Mouse (Mus musculus) megakaryocyte progenitor cell, adult 5-6 weeks (primary cell): ENCODE data around the gene Gm7951. TPM values are rescaled to one million over a fixed set of nuclear protein-coding genes. Genes with fewer than 3 reads are reported as not detected.
"Not testable (repeated sequence)": the region's sequence is repeated elsewhere in the genome, so short reads cannot be mapped to it uniquely, and the experiment has no call there.

ENCODE experiments used
- ATAC-seq: replicated peaks from 2 replicates; pipeline ENCODE4 v1.8.0; 2016; ENCODE audit warnings: mild to moderate bottlenecking, moderate TSS enrichment, inconsistent platforms; ENCODE audit not compliant: poor library complexity
- total RNA-seq, 2 experiments: library from RNA; stranded (forward) in 1 of 2; stranded (reverse) in 1 of 2; fragments of 157-497, 149-512 nt in 1 of 2; fragments of 200-1000 nt in 1 of 2; gene quantifications; 2 replicates each; pipeline versions ENCODE4 v1.2.3 to v1.2.4; 2015 to 2017

Gm7951 gene
- total RNA-seq (2015) (not detected in 2 replicates), total RNA-seq (2017) (not detected in 2 replicates)

- not testable (repeated sequence) for ATAC-seq
These were observed at the start of gene Gm7951 for GRCm38 (mm10) chr14:42117269-42117668. Gene Gm7951 (minus strand): TSS chr14:42117369.

- not testable (repeated sequence) for ATAC-seq
These were observed 45.4 kb upstream of the Gm7951 start, which contains the start of gene Gm17027 for GRCm38 (mm10) chr14:42162522-42162921. Gene Gm17027 (minus strand): TSS chr14:42162622.

DNA sequence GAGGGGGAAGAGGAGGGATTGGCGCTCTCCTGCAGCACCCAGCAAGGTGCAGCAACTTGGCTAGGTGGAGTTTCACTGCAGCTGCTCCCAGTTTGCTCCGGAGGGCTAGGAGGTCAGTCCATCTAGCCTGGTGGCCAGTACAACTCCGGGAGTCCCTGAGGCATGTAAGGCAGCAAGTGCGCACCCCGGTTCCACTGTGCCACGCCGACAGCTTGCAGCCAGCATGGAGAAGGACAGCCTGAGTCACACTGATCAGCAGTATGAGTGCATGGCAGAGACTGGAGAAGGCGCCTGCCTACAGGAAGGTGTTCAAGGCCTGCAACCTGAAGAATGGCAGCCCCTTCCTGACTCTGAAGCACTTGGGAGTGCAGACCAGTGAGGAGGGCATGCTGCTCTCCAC, 17.4 kb upstream of the Gm7951 start:
- not testable (repeated sequence) for ATAC-seq

- ATAC-seq = not testable (repeated sequence)
These were observed 16.6 kb upstream of the Gm7951 start for GRCm38 (mm10) chr14:42133806-42134205.

Other genes starting within 250 kb of the Gm7951 start
- not detected in 2 replicates for gene Gm7980, start 210.1 kb downstream of the Gm7951 start, total RNA-seq (2015)
- gene Gm7980, start 210.1 kb downstream of the Gm7951 start, total RNA-seq (2017) = not detected in 2 replicates
- not detected in 2 replicates for gene 1700049E17Rik1, start 192.4 kb downstream of the Gm7951 start, total RNA-seq (2015)
- gene 1700049E17Rik1, start 192.4 kb downstream of the Gm7951 start, total RNA-seq (2017) = not detected in 2 replicates
- gene 1700024B05Rik, start 173.4 kb downstream of the Gm7951 start, total RNA-seq (2015) = not detected in 2 replicates
- gene 1700024B05Rik, start 173.4 kb downstream of the Gm7951 start, total RNA-seq (2017) = not detected in 2 replicates
- not detected in 2 replicates for gene Gm6401, start 149.4 kb downstream of the Gm7951 start, total RNA-seq (2015)
- not detected in 2 replicates for gene Gm6401, start 149.4 kb downstream of the Gm7951 start, total RNA-seq (2017)
- not detected in 2 replicates for gene Gm3543, start 134.0 kb downstream of the Gm7951 start, total RNA-seq (2015)
- not detected in 2 replicates for gene Gm3543, start 134.0 kb downstream of the Gm7951 start, total RNA-seq (2017)
- not detected in 2 replicates for gene Gm17027, start 45.3 kb upstream of the Gm7951 start, total RNA-seq (2015)
- gene Gm17027, start 45.3 kb upstream of the Gm7951 start, total RNA-seq (2017) = not detected in 2 replicates
- gene Gm3573, start 73.4 kb upstream of the Gm7951 start, total RNA-seq (2015) = not detected in 2 replicates
- not detected in 2 replicates for gene Gm3573, start 73.4 kb upstream of the Gm7951 start, total RNA-seq (2017)
- gene Gm17026, start 142.7 kb upstream of the Gm7951 start, total RNA-seq (2015) = not detected in 2 replicates
- not detected in 2 replicates for gene Gm17026, start 142.7 kb upstream of the Gm7951 start, total RNA-seq (2017)
- not detected in 2 replicates for gene Gm9611, start 180.0 kb upstream of the Gm7951 start, total RNA-seq (2015)
- gene Gm9611, start 180.0 kb upstream of the Gm7951 start, total RNA-seq (2017) = not detected in 2 replicates
- gene Gm7995, start 192.8 kb upstream of the Gm7951 start, total RNA-seq (2015) = not detected in 2 replicates
- not detected in 2 replicates for gene Gm7995, start 192.8 kb upstream of the Gm7951 start, total RNA-seq (2017)